In the genomic region with DNA sequence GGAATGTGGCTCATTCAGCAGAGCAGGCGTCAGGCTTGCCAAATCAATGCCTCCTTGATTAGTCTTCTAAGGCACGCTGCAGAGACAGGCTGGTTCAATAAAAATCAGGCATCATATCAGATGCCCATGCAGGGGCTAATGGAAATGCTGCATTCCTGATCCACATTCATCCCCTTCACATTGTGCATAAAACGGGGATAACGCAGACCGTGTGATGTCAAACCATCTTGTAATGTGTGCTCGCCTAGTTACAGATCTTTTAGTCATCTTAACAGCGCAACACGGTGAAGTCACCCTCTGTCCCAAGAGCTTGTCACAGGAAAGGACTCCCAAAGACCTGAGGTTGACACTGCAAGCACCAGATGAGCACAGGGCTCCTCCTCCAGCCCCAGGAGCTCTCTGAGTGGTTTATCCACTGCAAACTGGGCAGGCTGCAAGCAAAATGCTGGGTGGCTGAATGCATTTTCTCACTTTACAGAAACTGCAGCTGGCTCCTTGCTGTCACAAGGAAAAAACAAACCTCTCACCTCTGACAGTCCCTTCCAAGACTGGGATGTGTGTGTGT, we compare ENCODE assay signal across 8 mouse cellular contexts. TPM values are rescaled to one million over a fixed set of nuclear protein-coding genes. Genes with fewer than 3 reads are reported as not detected.
DNase-seq lines count a peak whose midpoint lies in the region; ATAC-seq and TF ChIP-seq lines count a peak whose summit lies in the region.

No protein-coding gene starts in this region.

- H3K27me3 ChIP-seq in forebrain, embryonic 14.5 days (replicated peaks; ENCODE audit: control insufficient read depth, insufficient read depth, low read length), result no peaks in the 10 kb centered on the region
- H3K27me3 ChIP-seq in limb, embryonic 14.5 days (ENCODE audit: control insufficient read depth, insufficient read depth, low read length), result no peaks in the 10 kb centered on the region
- no peaks in the 10 kb centered on the region for H3K27me3 ChIP-seq in neural tube, embryonic 11.5 days (ENCODE audit: control insufficient read depth, insufficient read depth, low read length)

- peaks cover 8% of the 10 kb centered on the region for H3K4me1 ChIP-seq in forebrain, embryonic 14.5 days (ENCODE audit: control insufficient read depth, insufficient read depth, low read length)
- H3K4me1 ChIP-seq in limb, embryonic 14.5 days (ENCODE audit: control insufficient read depth, insufficient read depth, low read length), result peaks cover 10% of the 10 kb centered on the region; the same call in 1 of the 2 replicates
- peaks cover 5% of the 10 kb centered on the region; the same call in 1 of the 2 replicates for H3K4me1 ChIP-seq in neural tube, embryonic 11.5 days (ENCODE audit: control insufficient read depth, insufficient read depth, low read length)

- no peak for TF ChIP-seq POLR2A in limb, embryonic 14.5 days (IDR thresholded peaks at IDR 0.05; ENCODE audit: borderline replicate concordance, extremely low read depth, insufficient read depth, insufficient read length)

- H3K36me3 ChIP-seq in forebrain, embryonic 14.5 days (ENCODE audit: control insufficient read depth, insufficient read depth, low read length), result no peaks in the 10 kb centered on the region
- H3K36me3 ChIP-seq in limb, embryonic 14.5 days (ENCODE audit: control insufficient read depth, insufficient read depth, low read length), result no peaks in the 10 kb centered on the region
- no peaks in the 10 kb centered on the region for H3K36me3 ChIP-seq in neural tube, embryonic 11.5 days (ENCODE audit: control insufficient read depth, insufficient read depth, low read length)

- 13% methylated on average over 8 of the region's 8 CpGs for WGBS in forebrain, embryonic 14.5 days
- WGBS in limb, embryonic 14.5 days, result 29% methylated on average over 8 of the region's 8 CpGs
- 38% methylated on average over 8 of the region's 8 CpGs for WGBS in neural tube, embryonic 11.5 days

- H3K4me3 ChIP-seq in forebrain, embryonic 14.5 days (ENCODE audit: low read depth, low read length), result peak overlapping the region; percentile 70; the same call in 1 of the 2 replicates
- peak overlapping the region; percentile 76; the same call in 1 of the 2 replicates for H3K4me3 ChIP-seq in limb, embryonic 14.5 days (replicated peaks; ENCODE audit: low read length)
- H3K4me3 ChIP-seq in neural tube, embryonic 11.5 days (ENCODE audit: low read depth, low read length), result no peak overlapping the region

- ATAC-seq in forebrain, embryonic 14.5 days, result no peak
- no peak for ATAC-seq in limb, embryonic 14.5 days (ENCODE audit: low FRiP score, low read depth)
- no peak for ATAC-seq in neural tube, embryonic 11.5 days (ENCODE audit: insufficient read depth, low FRiP score, low TSS enrichment)

- H3K9ac ChIP-seq in forebrain, embryonic 14.5 days (ENCODE audit: low read length), result no peak overlapping the region
- 0 out of 2 replicates have a peak overlapping the region, but pooled peaks have one; percentile 80 for H3K9ac ChIP-seq in limb, embryonic 14.5 days (ENCODE audit: low read depth, low read length, severe bottlenecking)
- no peak overlapping the region for H3K9ac ChIP-seq in neural tube, embryonic 11.5 days (ENCODE audit: low read length)

- peak overlapping the region; percentile 97 for H3K4me2 ChIP-seq in forebrain, embryonic 14.5 days (ENCODE audit: low read length)
- peak overlapping the region; percentile 100 for H3K4me2 ChIP-seq in limb, embryonic 14.5 days (replicated peaks; ENCODE audit: low read depth, low read length, severe bottlenecking)
- peak overlapping the region; percentile 98 for H3K4me2 ChIP-seq in neural tube, embryonic 11.5 days (ENCODE audit: low read depth)

- DNase-seq in heart, adult 18-20 months, result peak; percentile 13 to 16
- DNase-seq in heart, adult 9 months (ENCODE audit: low spot score in 2 of 2), result no peak
- peak; percentile 73 for DNase-seq in adrenal gland, adult 8-10 months
- DNase-seq in forebrain, embryonic 14.5 days (ENCODE audit: low spot score), result peak; percentile 53
- DNase-seq in limb, embryonic 14.5 days (ENCODE audit: low spot score), result no peak
- no peak for DNase-seq in neural tube, embryonic 11.5 days (ENCODE audit: low spot score)
- no peak for DNase-seq in right cerebral cortex, postnatal 4 days
- no peak for DNase-seq in cerebellum, postnatal 4 days (ENCODE audit: low spot score in 2 of 2)

- H3K27ac ChIP-seq in forebrain, embryonic 14.5 days (ENCODE audit: low read depth, low read length), result 0 out of 2 replicates have a peak overlapping the region, but pooled peaks have one; percentile 33
- no peak overlapping the region for H3K27ac ChIP-seq in limb, embryonic 14.5 days (replicated peaks; ENCODE audit: low read depth, low read length)
- H3K27ac ChIP-seq in neural tube, embryonic 11.5 days (ENCODE audit: low read depth, low read length), result no peak overlapping the region

- H3K9me3 ChIP-seq in forebrain, embryonic 14.5 days (replicated peaks; ENCODE audit: control insufficient read depth, low read length), result no peaks in the 10 kb centered on the region
- no peaks in the 10 kb centered on the region for H3K9me3 ChIP-seq in limb, embryonic 14.5 days (ENCODE audit: control insufficient read depth, low read length)
- H3K9me3 ChIP-seq in neural tube, embryonic 11.5 days (ENCODE audit: control insufficient read depth, low read length), result no peaks in the 10 kb centered on the region

RNA-seq across cellular contexts. Expression of gene Iqgap2, which starts 1.7 kb away (rescaled TPM):
- 1 to 10 TPM; 2.7 to 3.7 TPM for total RNA-seq in heart, adult 18-20 months (2021)
- 100 to 1,000 TPM; 141 to 294 (median 213) TPM for total RNA-seq in adrenal gland, adult 8-10 months (2022)
- polyA plus RNA-seq in forebrain, embryonic 14.5 days (2014; fragmentation: Nextera tagmentation; extraction: Ambion mirVana), result 4.2 and 4.4 TPM in 2 replicates
- polyA plus RNA-seq in limb, embryonic 14.5 days (2012; rRNA removed), result 8.7 and 12.7 TPM in 2 replicates
- 10.5 and 12.8 TPM in 2 replicates for polyA plus RNA-seq in limb, embryonic 14.5 days (2014; fragmentation: Nextera tagmentation; extraction: Ambion mirVana)
- 12.5 and 15.3 TPM in 2 replicates for polyA plus RNA-seq in neural tube, embryonic 11.5 days (2014; fragmentation: Nextera tagmentation; extraction: Ambion mirVana)

Comparison
In these comparisons a context has a peak if more than half of its experiments do, and no peak if none do; other contexts are left out.
1. DNase-seq: peak in heart, adult 18-20 months (2 of 2), adrenal gland, adult 8-10 months (single experiment) and forebrain, embryonic 14.5 days (single experiment); none in heart, adult 9 months (0 of 2), limb, embryonic 14.5 days (single experiment), neural tube, embryonic 11.5 days (single experiment), right cerebral cortex, postnatal 4 days (single experiment) and cerebellum, postnatal 4 days (0 of 2).
2. Peak in every context shown above with its lines, with median percentiles within 50 percentile points of each other: H3K4me2 ChIP-seq.